Mouse (Mus musculus): ENCODE results near the gene Setd4.

The Setd4 gene

GRCm38 (mm10) chr16:93591450-93592430, 12.1 kb downstream of the Setd4 start:
- DNase-seq (ENCODE audit: low spot score), result no peak

- DNase-seq (ENCODE audit: low spot score), result no peak
These were observed 12.9 kb downstream of the Setd4 start for GRCm38 (mm10) chr16:93590915-93591314.

- DNase-seq (ENCODE audit: low spot score), result no peak
These were observed 15.6 kb downstream of the Setd4 start for GRCm38 (mm10) chr16:93588281-93588680.

- no peak for DNase-seq (ENCODE audit: low spot score)
These were observed 17.5 kb downstream of the Setd4 start for GRCm38 (mm10) chr16:93586382-93586781.

DNA sequence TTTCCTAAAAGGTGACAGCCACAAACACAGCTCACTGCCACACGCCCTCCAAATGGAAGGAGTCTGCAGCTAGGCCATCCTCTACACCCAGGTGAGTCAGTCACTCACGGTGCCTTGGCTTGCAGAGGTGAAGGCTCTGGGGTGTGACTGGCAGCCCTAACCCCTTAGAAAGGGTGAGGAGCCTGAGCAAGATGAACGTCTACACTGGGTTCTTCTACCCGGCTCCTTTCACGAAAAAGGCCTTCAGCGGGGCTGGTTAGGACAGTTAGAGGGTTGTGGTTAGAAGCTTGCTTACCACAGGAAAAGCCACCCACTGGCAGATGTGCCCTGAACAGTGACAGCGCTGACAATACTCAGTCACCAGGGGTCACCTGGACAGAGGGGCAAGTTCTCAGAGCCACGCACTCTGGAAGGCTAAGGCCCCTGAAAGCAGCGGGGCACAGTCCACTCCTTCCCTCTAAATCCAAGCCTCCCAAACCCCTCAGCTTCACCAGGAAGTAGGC, 18.1 kb downstream of the Setd4 start:
- no peak for DNase-seq (ENCODE audit: low spot score)

- DNase-seq (ENCODE audit: low spot score), result no peak
These were observed 18.7 kb downstream of the Setd4 start for GRCm38 (mm10) chr16:93584976-93585702.

GRCm38 (mm10) chr16:93581125-93581524, 22.7 kb downstream of the Setd4 start:
- DNase-seq (ENCODE audit: low spot score), result no peak

- no peak for DNase-seq (ENCODE audit: low spot score)
These were observed 25.4 kb downstream of the Setd4 start for GRCm38 (mm10) chr16:93578346-93579005.

- peak; percentile 56 for DNase-seq (ENCODE audit: low spot score)
These were observed 27.3 kb downstream of the Setd4 start for GRCm38 (mm10) chr16:93576412-93577082.

DNA sequence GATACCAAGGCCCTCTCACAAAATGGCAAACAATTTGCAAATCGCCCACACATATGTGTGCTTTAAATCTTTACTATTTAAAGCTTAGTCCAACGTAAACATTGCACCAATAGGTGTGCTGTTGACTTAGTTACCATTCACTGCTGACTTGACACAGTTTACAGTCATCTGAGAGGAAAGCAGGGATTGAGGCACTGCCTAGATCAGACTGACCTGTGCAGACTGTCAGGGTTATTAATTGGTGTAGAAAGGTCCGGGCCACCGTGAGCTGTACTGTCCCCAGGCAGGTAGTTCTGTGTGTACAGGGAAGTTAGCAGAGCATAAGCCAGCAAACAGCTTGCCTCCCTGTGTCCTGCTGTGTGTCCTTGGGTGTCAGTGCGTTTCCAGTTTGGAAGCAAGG, 28.3 kb downstream of the Setd4 start:
- no peak for DNase-seq (ENCODE audit: low spot score)

- DNase-seq (ENCODE audit: low spot score), result no peak
These were observed 29.2 kb downstream of the Setd4 start for GRCm38 (mm10) chr16:93574521-93575191.

- DNase-seq (ENCODE audit: low spot score), result no peak
These were observed 30.4 kb downstream of the Setd4 start for GRCm38 (mm10) chr16:93573434-93573833.

DNA sequence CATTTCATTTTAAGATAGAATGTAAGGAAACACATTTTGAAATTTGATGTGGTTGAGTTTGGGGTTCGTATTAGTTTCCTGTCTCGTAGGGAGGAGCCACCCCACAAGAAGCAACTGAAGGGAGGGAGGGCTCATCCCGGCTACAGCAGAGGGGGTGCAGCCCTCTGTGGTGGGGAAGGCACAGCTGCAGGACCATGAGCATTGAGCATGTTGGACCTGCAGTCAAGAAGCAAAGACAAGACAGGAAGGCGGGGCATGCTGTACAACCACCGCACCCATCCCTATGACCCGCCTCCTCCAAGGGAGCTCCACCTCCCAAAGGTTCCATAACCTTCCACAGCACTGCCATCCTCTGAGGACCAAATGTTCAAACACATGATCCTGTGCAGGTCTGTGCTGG, 31.5 kb downstream of the Setd4 start:
- no peak for DNase-seq (ENCODE audit: low spot score)

DNA sequence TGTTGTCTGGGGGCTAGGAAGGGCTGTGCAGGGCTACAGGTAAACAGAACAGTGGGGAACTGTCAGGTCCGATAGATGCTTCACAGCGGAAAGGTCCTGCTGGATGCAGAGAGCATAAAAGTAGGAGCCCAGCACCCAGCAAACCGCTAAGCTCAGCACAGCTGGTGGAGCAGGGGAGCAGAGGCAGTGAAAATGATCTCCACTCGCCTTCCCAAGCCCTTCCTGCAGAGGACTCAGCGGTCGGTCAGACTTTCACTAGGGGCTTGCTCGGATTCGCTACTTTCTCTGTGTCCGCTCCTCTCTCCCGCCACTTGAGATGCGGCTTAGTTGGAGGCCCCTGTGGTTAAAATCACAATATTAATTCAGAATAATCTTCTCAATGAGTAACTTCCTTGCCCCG, 45.4 kb downstream of the Setd4 start:
- DNase-seq (ENCODE audit: low spot score), result no peak

GRCm38 (mm10) chr16:93557646-93558045, 46.2 kb downstream of the Setd4 start:
- no peak for DNase-seq (ENCODE audit: low spot score)

GRCm38 (mm10) chr16:93552686-93553513, 51.0 kb downstream of the Setd4 start:
- no peak for DNase-seq (ENCODE audit: low spot score)

DNA sequence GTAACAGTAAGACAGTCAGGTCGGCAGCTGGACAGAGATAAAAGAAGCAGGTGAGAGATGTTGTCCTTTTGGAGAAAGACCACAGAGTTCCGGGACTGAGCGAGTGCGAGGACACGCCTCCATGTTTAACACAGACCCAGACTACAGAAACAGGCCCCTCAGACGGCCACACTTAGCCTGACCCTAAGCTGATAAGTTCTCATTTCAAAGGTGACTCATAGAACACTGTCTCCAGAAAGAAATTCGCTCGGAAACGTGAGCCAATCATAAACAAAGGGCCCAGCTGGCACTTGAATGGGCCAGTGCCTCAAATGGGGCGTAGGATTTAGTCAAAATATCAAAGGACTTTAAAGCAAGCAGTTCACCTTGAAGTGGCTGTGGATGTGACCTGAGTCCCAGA, 54.6 kb downstream of the Setd4 start:
- no peak for DNase-seq (ENCODE audit: low spot score)

- no peak for DNase-seq (ENCODE audit: low spot score)
These were observed 55.8 kb downstream of the Setd4 start for GRCm38 (mm10) chr16:93548045-93548444.

DNA sequence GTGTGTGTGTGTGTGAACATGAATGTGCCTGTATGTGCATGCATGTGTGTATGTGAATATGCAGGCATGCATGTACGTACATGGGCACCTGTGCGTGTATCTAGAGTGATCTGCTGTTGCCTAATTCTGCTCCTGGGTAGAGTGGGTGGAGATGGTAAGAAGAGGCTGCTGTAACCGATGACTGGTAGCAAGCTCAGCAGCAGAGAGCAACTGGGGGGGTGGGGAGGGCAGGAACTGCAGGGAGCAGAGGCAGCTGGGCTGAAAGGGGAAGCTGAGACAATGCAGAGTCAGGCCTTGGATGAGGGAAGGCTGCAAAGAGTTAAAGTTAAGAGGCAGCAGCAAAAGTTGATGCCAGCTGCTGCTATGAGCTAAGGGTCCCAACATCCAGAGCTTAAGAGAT, 56.7 kb downstream of the Setd4 start:
- DNase-seq (ENCODE audit: low spot score), result no peak

- no peak for DNase-seq (ENCODE audit: low spot score)
These were observed 57.4 kb downstream of the Setd4 start for GRCm38 (mm10) chr16:93546354-93546965.

All from left cerebral cortex, adult 11 months (tissue).